Mouse (Mus musculus) lung, adult 2 months (tissue): ENCODE measurements at regions not wholly inside any gene's neighbourhood (a gene's known extent, or its start where the extent isn't known, plus 50 kb on each side); places are given as distances from the start of the nearest gene placed in this dataset.

ENCODE experiments used
- DNase-seq: peaks from one replicate; pipeline ENCODE4 v3.0.0; 2022
- H3K4me1 ChIP-seq: fragments of 200-500 bp; 2 replicates; pipeline ENCODE4 v1.6.1; 2011; ENCODE audit warnings: low read length; ENCODE audit not compliant: control insufficient read depth, insufficient read depth
- H3K4me3 ChIP-seq: fragments of 200-500 bp; replicated peaks from 2 replicates; pipeline ENCODE3; 2011; ENCODE audit warnings: low read depth, mild to moderate bottlenecking, control low read depth, low read length; ENCODE audit errors: extremely low read depth
- CTCF ChIP-seq: fragments of 200-500 bp; IDR thresholded peaks from 2 replicates; pipeline ENCODE4 v1.5.1; 2011; ENCODE audit warnings: mild to moderate bottlenecking, low read length, control low read depth; ENCODE audit not compliant: insufficient read depth
- POLR2A ChIP-seq: fragments of 200-500 bp; IDR thresholded peaks from 2 replicates; pipeline ENCODE4 v1.6.1; 2011; ENCODE audit warnings: low read depth, mild to moderate bottlenecking, control low read depth, low read length, borderline replicate concordance; ENCODE audit errors: extremely low read depth
- WGBS: fragments of 180-500 bp; shearing (Covaris S2); methylation state at CpG from one replicate; pipeline ENCODE4 v1.1.7; 2018; 5-methylcytosine and 5-hydroxymethylcytosine counted together

GRCm38 (mm10) chr11:12847793-12848192 is 383.0 kb upstream of the Cobl start:
- no peak overlapping the region for H3K4me3 ChIP-seq
- H3K4me1 ChIP-seq: no peaks in the 10 kb centered on the region
- no peak for DNase-seq
- no peak for TF ChIP-seq CTCF
- TF ChIP-seq POLR2A: no peak

GRCm38 (mm10) chr11:12843631-12844423 is 379.1 kb upstream of the Cobl start:
- no peak for DNase-seq
- Histone ChIP-seq H3K4me1 (no peaks in the 10 kb centered on the region), H3K4me3 (no peak overlapping the region)
- TF ChIP-seq CTCF (no peak), POLR2A (no peak)

- Histone ChIP-seq H3K4me1 (no peaks in the 10 kb centered on the region), H3K4me3 (no peak overlapping the region)
- WGBS: 76% methylated on average over 2 of the region's 2 CpGs
- DNase-seq: no peak
- no peak for TF ChIP-seq POLR2A
- TF ChIP-seq CTCF: no peak
These were observed 376.6 kb upstream of the Cobl start for GRCm38 (mm10) chr11:12841393-12841792.

- Histone ChIP-seq H3K4me3 (no peak overlapping the region), H3K4me1 (no peaks in the 10 kb centered on the region)
- DNase-seq: no peak
- 65% methylated on average over 2 of the region's 2 CpGs for WGBS
- no peak for TF ChIP-seq CTCF
- no peak for TF ChIP-seq POLR2A
These were observed 373.2 kb upstream of the Cobl start for GRCm38 (mm10) chr11:12837920-12838319.

GRCm38 (mm10) chr11:12837387-12837786 is 372.6 kb upstream of the Cobl start:
- DNase-seq: no peak
- WGBS: 36% methylated on average over 2 of the region's 2 CpGs
- H3K4me1 ChIP-seq: no peaks in the 10 kb centered on the region
- TF ChIP-seq POLR2A: no peak
- TF ChIP-seq CTCF: no peak
- no peak overlapping the region for H3K4me3 ChIP-seq

- Histone ChIP-seq H3K4me1 (no peaks in the 10 kb centered on the region), H3K4me3 (no peak overlapping the region)
- TF ChIP-seq POLR2A: no peak
- no peak for TF ChIP-seq CTCF
- DNase-seq: no peak
These were observed 371.6 kb upstream of the Cobl start for GRCm38 (mm10) chr11:12836387-12836786.

- H3K4me3 ChIP-seq: no peak overlapping the region
- no peak for DNase-seq
- no peaks in the 10 kb centered on the region for H3K4me1 ChIP-seq
- TF ChIP-seq CTCF (no peak), POLR2A (no peak)
These were observed 347.3 kb upstream of the Cobl start for GRCm38 (mm10) chr11:12812021-12812420.

- peak; percentile 16 for DNase-seq
- Histone ChIP-seq H3K4me3 (no peak overlapping the region), H3K4me1 (no peaks in the 10 kb centered on the region)
- TF ChIP-seq POLR2A: no peak
- TF ChIP-seq CTCF: peak; percentile 46
- 34% methylated on average over 11 of the region's 11 CpGs for WGBS
These were observed 346.5 kb upstream of the Cobl start for GRCm38 (mm10) chr11:12810949-12811881.
